Mouse (Mus musculus): ENCODE measurements around the gene Slc6a13.
A peak's percentile ranks its signal among the peaks of the same experiment; 100 is the strongest.

Gene Slc6a13

DNA sequence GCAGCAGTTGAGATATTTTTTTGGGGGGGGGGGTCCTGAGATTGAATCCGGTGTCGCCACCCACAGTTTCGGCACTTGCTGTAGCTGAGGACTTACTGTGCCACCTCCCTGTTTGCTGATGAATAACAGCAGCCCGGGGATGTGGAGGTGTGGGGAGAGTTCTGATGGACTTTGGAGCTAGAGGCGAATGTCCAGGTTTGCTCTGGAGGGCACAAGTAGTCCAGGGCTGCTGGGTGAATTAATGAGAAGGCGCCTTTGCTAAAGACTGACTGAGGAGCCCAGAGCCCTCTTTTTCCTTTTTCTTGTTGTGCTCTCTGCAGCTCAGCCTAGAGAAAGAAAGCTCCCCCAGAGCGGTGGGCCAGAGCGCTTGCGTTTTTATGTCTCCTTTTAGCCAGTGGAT, 4.6 kb downstream of the Slc6a13 start:
- H3K27me3 ChIP-seq (ENCODE audit: control insufficient read depth, insufficient read depth, low read length, poor library complexity, severe bottlenecking), result no peaks in the 10 kb centered on the region
- H3K36me3 ChIP-seq (ENCODE audit: control insufficient read depth, insufficient read depth, low read length, poor library complexity, severe bottlenecking), result no peaks in the 10 kb centered on the region
- DNase-seq (ENCODE audit: low read depth, low spot score), result no peak

DNA sequence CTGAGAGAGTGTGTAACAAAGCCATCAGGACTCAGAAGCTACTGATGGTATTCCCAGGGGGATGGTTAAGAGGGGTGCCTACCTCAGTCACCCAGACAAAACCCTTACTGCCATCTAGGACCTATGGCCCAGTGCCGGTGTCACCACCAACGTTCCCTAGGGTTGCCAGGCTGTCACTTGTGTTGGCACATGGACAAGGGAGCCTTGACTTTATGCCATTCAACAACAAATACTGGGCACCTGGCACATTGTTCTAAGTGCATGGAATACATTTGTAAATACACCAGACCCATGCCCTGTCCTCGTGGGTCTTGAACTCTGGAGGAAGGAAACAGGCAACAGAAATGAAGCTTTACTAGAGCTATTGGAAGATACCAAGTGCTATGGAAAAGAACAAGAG, 5.5 kb downstream of the Slc6a13 start:
- no peak for DNase-seq (ENCODE audit: low read depth, low spot score)

DNA sequence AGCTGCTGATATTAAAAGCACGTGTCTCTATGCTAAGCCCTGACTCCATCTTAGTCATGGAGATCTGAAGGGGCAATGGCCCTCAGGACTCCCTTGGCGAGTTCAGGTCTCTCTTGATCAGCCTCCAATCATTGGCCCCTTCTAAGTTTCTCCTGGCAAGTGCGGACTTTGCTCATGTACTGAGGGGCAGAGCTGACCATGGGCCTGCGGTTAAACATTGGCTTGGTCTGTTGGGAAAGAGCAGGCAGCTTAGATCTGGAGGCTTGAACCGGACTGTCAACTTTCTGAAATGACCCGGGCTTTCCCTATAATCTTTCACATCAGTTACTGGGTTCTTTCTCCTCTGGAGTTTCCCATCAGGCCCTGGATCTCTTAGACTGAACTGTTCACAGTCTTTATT, 11.0 kb downstream of the Slc6a13 start:
- no peaks in the 10 kb centered on the region for H3K36me3 ChIP-seq (ENCODE audit: control insufficient read depth, insufficient read depth, low read length, poor library complexity, severe bottlenecking)
- no peak for DNase-seq (ENCODE audit: low read depth, low spot score)
- no peaks in the 10 kb centered on the region for H3K27me3 ChIP-seq (ENCODE audit: control insufficient read depth, insufficient read depth, low read length, poor library complexity, severe bottlenecking)

More for the DNA sequence above, 5.5 kb downstream of the Slc6a13 start:
- Histone ChIP-seq H3K27me3 (ENCODE audit: control insufficient read depth, insufficient read depth, low read length, poor library complexity, severe bottlenecking) (no peaks in the 10 kb centered on the region), H3K36me3 (ENCODE audit: control insufficient read depth, insufficient read depth, low read length, poor library complexity, severe bottlenecking) (no peaks in the 10 kb centered on the region)

DNA sequence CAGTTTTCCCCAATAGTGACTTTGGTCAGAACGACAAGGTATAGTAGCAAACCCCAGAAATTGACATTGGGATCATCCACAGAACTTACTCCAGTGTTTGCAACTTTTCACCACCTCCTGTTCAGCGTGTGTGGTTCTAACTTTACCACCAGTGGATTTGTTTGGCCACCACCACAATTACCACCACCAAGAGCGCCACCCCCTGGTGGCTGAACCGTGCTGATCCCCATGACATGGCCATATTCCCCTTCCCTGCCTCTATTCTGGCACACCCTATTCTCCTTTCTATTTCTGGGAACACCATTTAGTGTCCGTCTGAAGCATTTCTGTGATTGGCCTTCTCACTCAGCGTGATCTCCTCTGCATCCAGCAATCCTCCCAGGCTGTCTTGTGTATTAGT, 19.1 kb downstream of the Slc6a13 start:
- Histone ChIP-seq H3K36me3 (ENCODE audit: control insufficient read depth, insufficient read depth, low read length, poor library complexity, severe bottlenecking) (no peaks in the 10 kb centered on the region), H3K27me3 (ENCODE audit: control insufficient read depth, insufficient read depth, low read length, poor library complexity, severe bottlenecking) (no peaks in the 10 kb centered on the region)
- peak; percentile 34 for DNase-seq (ENCODE audit: low read depth, low spot score)

DNA sequence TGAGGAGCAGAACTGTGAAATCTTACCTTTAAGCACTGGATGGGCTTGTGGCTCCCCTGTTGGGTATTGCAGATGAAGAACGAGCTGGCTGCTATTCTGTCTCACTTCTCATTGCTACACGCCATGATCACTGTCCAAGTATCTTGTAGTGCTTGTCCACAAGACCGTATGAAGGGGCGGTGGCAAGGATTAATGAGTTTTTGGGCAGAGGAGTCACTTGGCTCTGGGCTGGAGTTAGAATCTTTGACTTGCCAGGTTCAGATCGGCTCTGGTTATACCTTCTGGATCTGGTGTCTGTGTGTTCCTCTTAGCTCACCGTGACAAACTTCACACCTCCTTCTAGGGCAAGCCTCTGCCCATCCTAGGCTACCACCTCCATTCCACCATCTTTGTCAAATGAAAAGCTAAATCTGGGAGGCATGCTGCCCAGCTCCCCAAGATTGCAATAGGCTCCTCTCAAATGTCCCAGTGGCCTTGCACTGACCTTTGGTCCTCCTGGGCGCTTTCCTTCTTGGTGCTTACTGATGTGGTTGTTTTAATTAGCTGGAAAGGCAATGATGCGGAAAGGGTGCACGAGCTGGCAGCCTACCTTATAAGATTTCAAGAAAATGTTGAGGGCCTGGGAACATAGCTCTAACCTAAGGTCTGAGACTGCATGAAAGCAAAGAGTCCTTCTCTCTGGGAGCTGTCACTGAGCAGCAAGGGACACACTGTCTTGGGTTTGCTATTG, 22.5 kb downstream of the Slc6a13 start:
- no peaks in the 10 kb centered on the region for H3K36me3 ChIP-seq (ENCODE audit: control insufficient read depth, insufficient read depth, low read length, poor library complexity, severe bottlenecking)
- H3K27me3 ChIP-seq (ENCODE audit: control insufficient read depth, insufficient read depth, low read length, poor library complexity, severe bottlenecking), result no peaks in the 10 kb centered on the region
- no peak for DNase-seq (ENCODE audit: low read depth, low spot score)

DNA sequence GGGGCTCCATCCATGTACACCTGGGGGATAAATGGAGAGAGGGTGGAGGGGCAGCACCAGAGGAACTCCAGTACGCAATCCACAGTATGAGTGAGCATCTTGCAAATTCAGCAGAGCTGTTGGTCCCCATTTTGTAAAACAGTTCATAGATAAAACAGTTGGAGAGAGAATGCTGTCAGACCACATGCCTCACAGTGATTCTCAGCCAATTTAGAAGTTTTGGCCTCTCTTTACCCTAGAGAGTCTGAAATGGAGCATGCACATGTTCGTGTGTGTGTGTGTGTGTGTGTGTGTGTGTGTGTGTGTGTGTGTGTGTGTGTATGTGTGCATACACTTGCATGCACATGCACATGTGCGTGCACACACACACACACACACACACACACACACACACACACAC, 25.3 kb downstream of the Slc6a13 start:
- H3K36me3 ChIP-seq (ENCODE audit: control insufficient read depth, insufficient read depth, low read length, poor library complexity, severe bottlenecking), result no peaks in the 10 kb centered on the region
- H3K27me3 ChIP-seq (ENCODE audit: control insufficient read depth, insufficient read depth, low read length, poor library complexity, severe bottlenecking), result no peaks in the 10 kb centered on the region
- DNase-seq (ENCODE audit: low read depth, low spot score), result no peak

DNA sequence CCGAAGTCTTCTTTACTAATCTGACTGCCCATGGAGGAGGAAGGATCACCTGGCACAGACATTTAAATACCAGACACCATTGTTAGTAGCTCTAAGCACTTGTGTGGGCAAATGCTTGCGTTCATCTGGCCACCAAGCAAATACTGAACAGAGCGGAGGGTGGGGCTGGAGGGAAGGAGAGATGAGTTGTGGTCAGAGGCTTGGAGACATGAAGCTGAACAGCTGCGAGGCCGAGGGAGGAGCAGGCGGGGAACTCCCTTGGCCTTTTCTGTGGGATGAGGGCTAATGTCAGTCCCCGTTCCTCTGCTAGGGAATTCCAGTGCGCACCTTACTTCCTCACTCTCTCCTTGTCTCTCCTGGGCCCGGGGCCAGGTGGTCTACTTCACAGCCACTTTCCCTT, 25.7 kb downstream of the Slc6a13 start:
- no peaks in the 10 kb centered on the region for H3K36me3 ChIP-seq (ENCODE audit: control insufficient read depth, insufficient read depth, low read length, poor library complexity, severe bottlenecking)
- no peaks in the 10 kb centered on the region for H3K27me3 ChIP-seq (ENCODE audit: control insufficient read depth, insufficient read depth, low read length, poor library complexity, severe bottlenecking)
- no peak for DNase-seq (ENCODE audit: low read depth, low spot score)

DNA sequence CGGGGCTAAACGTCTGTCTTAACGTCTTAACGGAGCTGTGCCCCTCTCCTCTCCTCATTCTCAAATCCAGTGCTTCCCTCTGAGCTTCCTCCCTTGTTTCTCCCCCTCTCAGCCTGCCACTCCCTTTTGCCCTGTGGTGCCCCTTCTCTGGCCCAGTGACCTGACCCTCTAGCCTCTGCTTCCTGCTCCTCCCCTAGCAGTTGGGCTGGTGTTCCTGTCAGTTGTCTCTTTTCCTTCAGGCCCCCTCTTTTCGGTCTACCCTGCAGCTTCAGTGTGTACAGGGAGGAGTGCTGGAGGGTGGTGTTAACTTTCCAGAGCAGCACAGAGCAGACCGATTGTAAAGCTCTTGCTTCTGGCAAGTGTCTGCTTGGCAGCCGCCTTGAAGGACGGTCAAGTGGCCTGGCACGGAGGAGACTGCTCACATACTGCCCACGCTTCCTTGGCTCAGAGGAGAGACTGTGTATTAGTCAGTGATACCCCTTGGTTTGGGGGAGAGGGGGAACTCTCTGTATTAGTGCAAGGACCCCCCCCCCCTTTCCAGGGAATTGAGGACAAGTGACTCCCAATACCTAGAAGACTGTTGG, 26.6 kb downstream of the Slc6a13 start:
- Histone ChIP-seq H3K27me3 (ENCODE audit: control insufficient read depth, insufficient read depth, low read length, poor library complexity, severe bottlenecking) (no peaks in the 10 kb centered on the region), H3K36me3 (ENCODE audit: control insufficient read depth, insufficient read depth, low read length, poor library complexity, severe bottlenecking) (no peaks in the 10 kb centered on the region)
- DNase-seq (ENCODE audit: low read depth, low spot score), result no peak

DNA sequence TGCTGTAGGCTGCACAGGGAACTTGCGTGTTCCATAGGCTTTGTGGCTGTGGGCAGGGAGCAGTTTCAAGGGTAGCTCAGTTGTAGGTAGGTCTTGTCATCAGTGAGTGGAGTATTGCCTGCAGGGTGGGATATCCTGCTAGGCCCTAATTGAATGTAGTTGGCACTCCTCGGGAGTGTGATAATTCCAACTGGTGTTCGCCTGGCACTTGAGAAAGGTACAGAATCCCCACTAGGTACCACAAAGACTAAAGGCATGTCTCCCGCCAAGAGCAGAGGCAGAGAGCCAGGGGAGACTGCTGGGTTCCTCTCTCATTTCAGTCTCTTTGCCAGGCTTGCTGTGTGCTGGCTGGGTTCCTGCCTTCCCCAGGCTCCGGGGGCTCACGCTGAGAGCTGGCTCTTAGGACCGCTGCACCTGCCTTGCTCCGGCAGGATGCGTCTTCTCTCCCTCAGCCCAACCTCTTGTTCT, 28.4 kb downstream of the Slc6a13 start:
- DNase-seq (ENCODE audit: low read depth, low spot score), result no peak
- H3K36me3 ChIP-seq (ENCODE audit: control insufficient read depth, insufficient read depth, low read length, poor library complexity, severe bottlenecking), result no peaks in the 10 kb centered on the region
- no peaks in the 10 kb centered on the region for H3K27me3 ChIP-seq (ENCODE audit: control insufficient read depth, insufficient read depth, low read length, poor library complexity, severe bottlenecking)

DNA sequence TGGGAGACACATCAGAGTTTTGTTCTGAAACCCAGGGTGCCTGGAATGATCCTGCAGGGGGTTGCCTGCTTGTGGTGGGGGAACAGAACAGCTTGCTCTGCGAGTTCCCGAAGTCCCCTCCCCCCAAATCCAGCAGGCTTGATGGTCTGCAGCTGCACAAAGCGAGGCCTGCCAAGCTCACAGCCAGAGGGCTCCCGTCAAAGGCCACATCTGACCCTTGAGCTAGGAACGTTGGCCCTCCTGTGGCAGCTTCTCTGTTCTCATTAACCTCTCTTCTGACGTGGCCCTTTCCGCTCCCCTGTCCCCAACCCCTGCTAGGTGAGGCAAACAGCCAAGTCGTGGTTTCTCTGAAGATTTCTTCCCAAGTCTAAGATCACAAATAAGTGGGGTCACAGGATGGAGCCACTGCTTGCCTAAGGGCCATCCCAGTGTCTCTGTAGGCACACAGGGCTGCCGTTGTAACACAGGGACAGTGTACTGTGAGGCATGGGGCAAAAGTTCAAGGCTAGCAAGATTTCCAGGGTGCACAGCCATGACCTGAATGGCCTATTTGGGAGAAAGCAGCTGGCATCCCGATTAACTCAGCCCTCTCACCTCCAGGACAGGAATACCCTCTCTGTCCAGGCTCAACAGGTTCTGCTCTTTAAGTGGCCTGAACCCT, 30.0 kb downstream of the Slc6a13 start:
- no peak for DNase-seq (ENCODE audit: low read depth, low spot score)
- Histone ChIP-seq H3K36me3 (ENCODE audit: control insufficient read depth, insufficient read depth, low read length, poor library complexity, severe bottlenecking) (no peaks in the 10 kb centered on the region), H3K27me3 (ENCODE audit: control insufficient read depth, insufficient read depth, low read length, poor library complexity, severe bottlenecking) (no peaks in the 10 kb centered on the region)

DNA sequence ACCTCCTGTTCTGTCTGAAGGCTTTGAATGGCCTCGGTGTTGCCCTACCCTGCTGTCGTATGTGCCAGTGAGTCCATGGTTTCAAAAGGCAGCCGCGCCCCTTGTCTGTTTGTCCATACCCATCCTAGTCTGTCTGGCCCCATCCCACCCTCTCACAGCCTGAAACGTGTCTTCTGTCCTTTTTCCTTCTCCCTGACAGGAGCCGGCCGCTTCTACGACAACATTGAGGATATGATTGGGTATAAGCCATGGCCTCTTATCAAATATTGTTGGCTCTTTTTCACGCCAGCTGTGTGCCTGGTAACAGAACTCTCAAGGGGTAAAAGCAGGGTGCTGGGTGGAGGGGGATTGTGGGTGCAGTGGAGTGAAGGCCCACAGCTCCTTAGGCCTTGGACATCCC, 35.8 kb downstream of the Slc6a13 start:
- no peaks in the 10 kb centered on the region for H3K27me3 ChIP-seq (ENCODE audit: control insufficient read depth, insufficient read depth, low read length, poor library complexity, severe bottlenecking)
- H3K36me3 ChIP-seq (ENCODE audit: control insufficient read depth, insufficient read depth, low read length, poor library complexity, severe bottlenecking), result no peaks in the 10 kb centered on the region
- no peak for DNase-seq (ENCODE audit: low read depth, low spot score)

DNA sequence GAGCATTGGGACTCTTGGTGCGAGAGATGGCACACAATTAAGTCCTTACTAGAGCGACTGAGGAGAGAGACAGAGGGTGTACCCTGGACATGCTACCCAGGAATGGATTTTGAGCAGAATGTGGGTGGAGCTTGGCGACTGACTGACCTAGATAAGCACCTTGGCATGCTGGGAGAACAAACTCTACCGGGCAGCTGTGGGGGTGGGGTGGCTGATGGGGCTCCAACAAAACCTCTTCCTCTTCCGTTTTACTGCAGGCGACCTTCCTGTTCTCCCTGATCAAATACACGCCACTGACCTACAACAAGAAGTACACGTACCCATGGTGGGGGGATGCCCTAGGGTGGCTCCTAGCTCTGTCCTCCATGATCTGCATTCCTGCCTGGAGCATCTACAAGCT, 36.5 kb downstream of the Slc6a13 start:
- Histone ChIP-seq H3K36me3 (ENCODE audit: control insufficient read depth, insufficient read depth, low read length, poor library complexity, severe bottlenecking) (no peaks in the 10 kb centered on the region), H3K27me3 (ENCODE audit: control insufficient read depth, insufficient read depth, low read length, poor library complexity, severe bottlenecking) (no peaks in the 10 kb centered on the region)
- no peak for DNase-seq (ENCODE audit: low read depth, low spot score)

DNA sequence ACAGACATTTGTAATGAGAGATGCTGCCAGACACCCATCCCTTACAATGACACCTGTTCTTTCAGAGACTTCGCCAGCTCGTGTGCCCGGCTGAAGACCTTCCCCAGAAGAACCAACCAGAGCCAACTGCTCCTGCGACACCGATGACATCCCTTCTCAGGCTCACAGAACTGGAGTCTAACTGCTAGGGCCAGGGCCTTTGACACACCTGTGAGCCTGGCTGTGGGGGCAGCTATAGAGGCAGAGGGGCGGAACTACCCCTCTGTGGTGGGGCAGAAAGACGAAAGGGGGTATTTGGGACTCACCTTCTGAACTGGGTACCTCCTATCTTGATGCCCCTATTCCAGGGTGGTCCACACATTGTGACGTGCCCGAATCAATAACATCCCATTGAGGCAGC, 37.2 kb downstream of the Slc6a13 start:
- DNase-seq (ENCODE audit: low read depth, low spot score), result no peak
- Histone ChIP-seq H3K27me3 (ENCODE audit: control insufficient read depth, insufficient read depth, low read length, poor library complexity, severe bottlenecking) (no peaks in the 10 kb centered on the region), H3K36me3 (ENCODE audit: control insufficient read depth, insufficient read depth, low read length, poor library complexity, severe bottlenecking) (no peaks in the 10 kb centered on the region)

DNA sequence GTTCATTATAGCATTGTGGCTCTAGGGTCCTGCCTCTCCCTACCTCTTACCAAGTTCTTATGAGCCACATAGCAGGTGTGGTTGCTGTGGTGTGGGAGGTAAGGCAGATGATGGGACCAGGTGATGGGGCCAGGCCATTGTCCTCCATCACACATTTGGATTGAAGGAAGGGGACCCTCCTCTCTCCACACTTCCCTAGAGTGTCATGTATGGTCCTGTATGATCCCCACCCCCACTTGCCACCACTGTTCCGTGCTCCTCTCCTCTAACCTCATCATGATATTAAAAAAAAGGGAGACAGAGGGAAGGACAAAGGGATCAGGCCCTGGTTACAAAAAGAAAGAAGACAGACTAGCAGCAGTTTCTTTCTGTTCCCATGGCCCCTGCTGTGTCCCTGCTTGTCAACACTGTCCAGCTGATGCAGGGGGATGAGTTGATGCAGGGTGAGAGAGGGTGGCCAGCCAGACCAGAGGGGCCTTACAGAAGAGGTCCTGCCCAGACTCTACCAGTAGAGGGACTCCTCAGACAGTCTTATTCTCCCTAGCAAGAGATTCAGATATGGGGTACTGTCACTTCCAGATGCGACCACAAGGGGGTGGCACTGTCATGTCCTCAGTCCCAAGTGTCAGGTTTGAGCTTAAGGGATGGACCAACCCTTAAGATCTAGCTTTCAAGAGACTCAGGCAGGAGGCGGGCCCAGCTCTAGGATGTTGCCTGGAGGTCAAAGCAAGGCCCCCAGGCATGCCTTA, 37.9 kb downstream of the Slc6a13 start:
- Histone ChIP-seq H3K27me3 (ENCODE audit: control insufficient read depth, insufficient read depth, low read length, poor library complexity, severe bottlenecking) (no peaks in the 10 kb centered on the region), H3K36me3 (ENCODE audit: control insufficient read depth, insufficient read depth, low read length, poor library complexity, severe bottlenecking) (no peaks in the 10 kb centered on the region)
- peak; percentile 86 for DNase-seq (ENCODE audit: low read depth, low spot score)

DNA sequence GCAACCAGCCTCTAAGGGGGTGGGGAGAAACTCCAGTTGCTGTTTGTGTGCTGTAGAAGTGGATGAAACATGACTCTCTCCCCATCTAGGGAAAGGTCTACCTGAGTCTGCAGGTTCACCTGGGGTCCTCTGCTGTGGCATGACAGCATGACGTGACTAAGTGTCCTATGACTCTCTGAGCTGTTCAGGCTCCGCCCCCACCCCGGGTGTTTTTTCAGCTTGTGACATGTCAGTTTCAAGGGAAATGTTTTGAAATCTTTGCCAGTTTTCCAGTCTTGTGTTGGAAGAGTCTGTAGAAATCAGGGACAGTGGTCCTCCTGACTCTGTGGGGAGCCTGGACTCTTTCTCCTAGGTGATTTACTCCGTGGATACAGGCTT, 38.5 kb downstream of the Slc6a13 start:
- H3K27me3 ChIP-seq (ENCODE audit: control insufficient read depth, insufficient read depth, low read length, poor library complexity, severe bottlenecking), result no peaks in the 10 kb centered on the region

More for the DNA sequence above, 38.5 kb downstream of the Slc6a13 start:
- no peak for DNase-seq (ENCODE audit: low read depth, low spot score)
- no peaks in the 10 kb centered on the region for H3K36me3 ChIP-seq (ENCODE audit: control insufficient read depth, insufficient read depth, low read length, poor library complexity, severe bottlenecking)

Measured in splenic B cell, adult 2 months (primary cell).